Comparison of ENCODE assay signal across 23 mouse cellular contexts in the genomic region with DNA sequence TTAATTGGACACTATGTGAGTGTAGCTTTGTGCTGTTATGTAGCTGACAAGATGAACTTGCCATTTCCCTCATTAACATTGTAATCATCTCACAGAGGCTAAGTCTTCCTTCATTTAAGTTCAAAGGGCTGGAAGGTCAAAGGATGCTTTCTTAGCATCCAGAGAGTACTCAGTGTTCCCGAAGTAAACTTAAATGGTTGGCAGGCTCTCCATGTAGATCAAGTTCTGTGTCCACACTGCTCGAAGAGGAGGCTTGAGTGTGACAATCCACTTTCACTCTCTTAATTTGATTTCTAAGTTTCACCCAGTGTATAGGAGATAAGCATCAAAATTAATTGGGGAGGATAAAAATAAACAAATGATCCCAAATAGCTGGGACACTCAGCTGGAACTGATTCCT.
"Had no signal": no experiment of that assay in that cellular context is flagged by ENCODE, and none has a peak within 500 bp of the region (broad histone marks: within the 10 kb centered on the region; RNA-seq: fewer than 3 reads in every experiment).

No protein-coding gene starts in this region.

- H3K27me3 ChIP-seq: heart, embryonic 13.5 days; heart, embryonic 15.5 days; hindbrain, embryonic 13.5 days; hindbrain, embryonic 15.5 days; intestine, embryonic 15.5 days; limb, embryonic 13.5 days; limb, embryonic 15.5 days; liver, embryonic 13.5 days; liver, embryonic 15.5 days had no signal

- H3K4me1 ChIP-seq: hindbrain, embryonic 13.5 days; hindbrain, embryonic 15.5 days; intestine, embryonic 15.5 days; limb, embryonic 15.5 days had no signal

- H3K9ac ChIP-seq: forebrain, postnatal 0 days; heart, embryonic 13.5 days; heart, embryonic 15.5 days; hindbrain, embryonic 13.5 days; hindbrain, embryonic 15.5 days; intestine, embryonic 15.5 days; limb, embryonic 13.5 days; limb, embryonic 15.5 days; liver, embryonic 13.5 days; liver, embryonic 15.5 days had no signal

- H3K27ac ChIP-seq: heart, embryonic 15.5 days; hindbrain, embryonic 13.5 days; hindbrain, embryonic 15.5 days; hindbrain, postnatal 0 days; intestine, embryonic 15.5 days; limb, embryonic 13.5 days; limb, embryonic 15.5 days had no signal

- DNase-seq: forebrain, postnatal 0 days; gastrocnemius, postnatal 14 days; gastrocnemius, postnatal 36 days; heart, adult 18-20 months; heart, postnatal 14 days; heart, postnatal 36 days; kidney, adult 18-20 months; kidney, postnatal 14 days; layer of hippocampus, adult 9-11 months; layer of hippocampus, postnatal 36 days; left cerebral cortex, postnatal 4 days; liver, embryonic 13.5 days; lung, adult 18-20 months had no signal

- ATAC-seq: forebrain, postnatal 0 days; hindbrain, postnatal 0 days; intestine, embryonic 15.5 days had no signal

- H3K4me3 ChIP-seq: heart, embryonic 13.5 days; heart, embryonic 15.5 days; hindbrain, embryonic 13.5 days; hindbrain, embryonic 15.5 days; intestine, embryonic 15.5 days; limb, embryonic 13.5 days; limb, embryonic 15.5 days; liver, embryonic 13.5 days; liver, embryonic 15.5 days had no signal

- H3K4me2 ChIP-seq: heart, embryonic 11.5 days; heart, embryonic 13.5 days; heart, embryonic 15.5 days; hindbrain, embryonic 13.5 days; hindbrain, embryonic 15.5 days; intestine, embryonic 15.5 days; limb, embryonic 13.5 days; limb, embryonic 15.5 days; liver, embryonic 13.5 days; liver, embryonic 15.5 days had no signal

- H3K9me3 ChIP-seq: heart, embryonic 13.5 days; heart, embryonic 15.5 days; hindbrain, embryonic 13.5 days; hindbrain, embryonic 15.5 days; intestine, embryonic 15.5 days; limb, embryonic 13.5 days; limb, embryonic 15.5 days; liver, embryonic 13.5 days; liver, embryonic 15.5 days had no signal

- H3K36me3 ChIP-seq: heart, embryonic 13.5 days; heart, embryonic 15.5 days; hindbrain, embryonic 13.5 days; hindbrain, embryonic 15.5 days; intestine, embryonic 15.5 days; limb, embryonic 13.5 days; limb, embryonic 15.5 days; liver, embryonic 13.5 days; liver, embryonic 15.5 days had no signal
